Mouse (Mus musculus): ENCODE data around the gene Pole.

Gene Pole

GRCm38 (mm10) chr5:110285770-110286445 lies at the start of gene Pole, which contains the start of gene Pxmp2:
Gene Pole (plus strand): TSS chr5:110286306.
Gene Pxmp2 (minus strand): TSS chr5:110286186.
- peak; percentile 71 to 75 for DNase-seq (ENCODE audit: low read depth in 2 of 2, low spot score in 2 of 2)

GRCm38 (mm10) chr5:110244091-110244490 lies 42.0 kb upstream of the Pole start:
- DNase-seq (ENCODE audit: low read depth in 2 of 2, low spot score in 2 of 2) = no peak

- DNase-seq (ENCODE audit: low read depth in 2 of 2, low spot score in 2 of 2) = no peak
Observed at GRCm38 (mm10) chr5:110266941-110267340, 19.2 kb upstream of the Pole start.

- peak; percentile 77 to 82 for DNase-seq (ENCODE audit: low read depth in 2 of 2, low spot score in 2 of 2)
Observed at GRCm38 (mm10) chr5:110269141-110270101, 16.7 kb upstream of the Pole start, which contains the start of gene Pgam5. Gene Pgam5 (minus strand): TSS chr5:110269913.

- no peak for DNase-seq (ENCODE audit: low read depth in 2 of 2, low spot score in 2 of 2)
Observed at GRCm38 (mm10) chr5:110270242-110270641, 15.9 kb upstream of the Pole start.

- DNase-seq (ENCODE audit: low read depth in 2 of 2, low spot score in 2 of 2) = no peak
Observed at GRCm38 (mm10) chr5:110274147-110274546, 12.0 kb upstream of the Pole start.

GRCm38 (mm10) chr5:110274846-110275245 lies 11.3 kb upstream of the Pole start:
- DNase-seq (ENCODE audit: low read depth in 2 of 2, low spot score in 2 of 2) = no peak

GRCm38 (mm10) chr5:110276391-110276790 lies 9.7 kb upstream of the Pole start:
- DNase-seq (ENCODE audit: low read depth in 2 of 2, low spot score in 2 of 2) = no peak

GRCm38 (mm10) chr5:110276910-110277309 lies 9.2 kb upstream of the Pole start:
- DNase-seq (ENCODE audit: low read depth in 2 of 2, low spot score in 2 of 2) = no peak

- DNase-seq (ENCODE audit: low read depth in 2 of 2, low spot score in 2 of 2) = no peak
Observed at GRCm38 (mm10) chr5:110281984-110282383, 4.1 kb upstream of the Pole start.

- peak; percentile 66 to 81 for DNase-seq (ENCODE audit: low read depth in 2 of 2, low spot score in 2 of 2)
Observed at GRCm38 (mm10) chr5:110284536-110284935, 1.6 kb upstream of the Pole start.

GRCm38 (mm10) chr5:110285156-110285555 lies 950 bp upstream of the Pole start:
- peak; percentile 3 to 4 for DNase-seq (ENCODE audit: low read depth in 2 of 2, low spot score in 2 of 2)

- no peak for DNase-seq (ENCODE audit: low read depth in 2 of 2, low spot score in 2 of 2)
Observed at GRCm38 (mm10) chr5:110286446-110287083, 459 bp downstream of the Pole start.

- DNase-seq (ENCODE audit: low read depth in 2 of 2, low spot score in 2 of 2) = no peak
Observed at GRCm38 (mm10) chr5:110287084-110287475, 974 bp downstream of the Pole start.

- DNase-seq (ENCODE audit: low read depth in 2 of 2, low spot score in 2 of 2) = no peak
Observed at GRCm38 (mm10) chr5:110291649-110292048, 5.5 kb downstream of the Pole start.

GRCm38 (mm10) chr5:110296637-110297036 lies 10.5 kb downstream of the Pole start:
- no peak for DNase-seq (ENCODE audit: low read depth in 2 of 2, low spot score in 2 of 2)

- no peak for DNase-seq (ENCODE audit: low read depth in 2 of 2, low spot score in 2 of 2)
Observed at GRCm38 (mm10) chr5:110300591-110300990, 14.5 kb downstream of the Pole start.

- DNase-seq (ENCODE audit: low read depth in 2 of 2, low spot score in 2 of 2) = no peak
Observed at GRCm38 (mm10) chr5:110308861-110309260, 22.8 kb downstream of the Pole start.

- no peak for DNase-seq (ENCODE audit: low read depth in 2 of 2, low spot score in 2 of 2)
Observed at GRCm38 (mm10) chr5:110313127-110313526, 27.0 kb downstream of the Pole start.

GRCm38 (mm10) chr5:110330508-110330907 lies 44.4 kb downstream of the Pole start:
- no peak for DNase-seq (ENCODE audit: low read depth in 2 of 2, low spot score in 2 of 2)

GRCm38 (mm10) chr5:110338792-110339191 lies 52.7 kb downstream of the Pole start:
- no peak for DNase-seq (ENCODE audit: low read depth in 2 of 2, low spot score in 2 of 2)
